Mouse (Mus musculus) heart, adult 11 months (tissue): ENCODE results near the gene Rbx1.

Source experiments
- DNase-seq: peaks from one replicate; pipeline ENCODE4 v3.0.0; 2022

Gene Rbx1

GRCm38 (mm10) chr15:81485483-81485882 is 19.4 kb downstream of the Rbx1 start:
- no peak for DNase-seq

GRCm38 (mm10) chr15:81503466-81503865 is 37.4 kb downstream of the Rbx1 start:
- peak; percentile 87 for DNase-seq

- peak; percentile 61 for DNase-seq
Measured at GRCm38 (mm10) chr15:81503995-81504394, 37.9 kb downstream of the Rbx1 start.

- no peak for DNase-seq
Measured at GRCm38 (mm10) chr15:81507201-81507600, 41.1 kb downstream of the Rbx1 start.

GRCm38 (mm10) chr15:81510621-81511020 is 44.5 kb downstream of the Rbx1 start:
- no peak for DNase-seq

GRCm38 (mm10) chr15:81511601-81512261 is 45.6 kb downstream of the Rbx1 start:
- peak; percentile 96 for DNase-seq

- DNase-seq: peak; percentile 99
Measured at GRCm38 (mm10) chr15:81514111-81514971, 48.2 kb downstream of the Rbx1 start.

GRCm38 (mm10) chr15:81515221-81515620 is 49.1 kb downstream of the Rbx1 start:
- no peak for DNase-seq

GRCm38 (mm10) chr15:81518031-81518430 is 51.9 kb downstream of the Rbx1 start:
- DNase-seq: no peak

GRCm38 (mm10) chr15:81518761-81519160 is 52.7 kb downstream of the Rbx1 start:
- no peak for DNase-seq

GRCm38 (mm10) chr15:81522036-81522751 is 56.1 kb downstream of the Rbx1 start:
- DNase-seq: peak; percentile 99

GRCm38 (mm10) chr15:81522761-81523168 is 56.7 kb downstream of the Rbx1 start:
- DNase-seq: no peak

GRCm38 (mm10) chr15:81523169-81523871 is 57.2 kb downstream of the Rbx1 start:
- DNase-seq: peak; percentile 100

- no peak for DNase-seq
Measured at GRCm38 (mm10) chr15:81523901-81524300, 57.8 kb downstream of the Rbx1 start.
